Mouse (Mus musculus): Measurements from ENCODE around the gene Grwd1. TPM values are rescaled to one million over a fixed set of nuclear protein-coding genes. Genes with fewer than 3 reads are reported as not detected.

The Grwd1 gene
- polyA plus RNA-seq, 1 experiment = not detected

DNA sequence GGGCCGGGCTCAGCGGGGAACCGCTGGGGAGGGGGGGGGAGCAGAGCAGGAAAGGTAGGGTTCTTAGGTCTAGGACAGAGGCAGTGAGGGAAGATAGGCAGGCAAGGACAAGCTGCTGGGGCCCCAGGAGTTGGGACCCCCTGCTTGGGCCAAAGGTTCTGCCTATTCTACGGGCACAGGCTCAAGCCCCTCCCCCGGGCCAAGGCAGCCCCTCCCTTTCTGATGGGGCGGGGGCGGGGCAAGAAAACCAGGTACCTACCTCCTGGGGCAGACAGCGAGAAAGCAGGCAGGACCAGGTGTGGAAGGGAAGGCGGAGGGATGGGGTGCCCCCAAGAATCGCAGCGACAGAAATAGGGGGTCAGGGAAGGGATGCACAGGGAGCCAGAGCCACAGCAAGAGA, 22.3 kb downstream of the Grwd1 start:
- H3K4me1 ChIP-seq (ENCODE audit: control insufficient read depth, insufficient read depth, low read length) = peaks cover 10% of the 10 kb centered on the region
- 38% methylated on average over 11 of the region's 11 CpGs for WGBS
- H3K27ac ChIP-seq (ENCODE audit: insufficient read depth, low read depth, low read length) = no peak overlapping the region
- no peak for TF ChIP-seq CTCF (IDR thresholded peaks at IDR 0.05; ENCODE audit: insufficient read depth, low read depth, low read length)
- no peak; the same call in 1 of the 2 replicates for TF ChIP-seq POLR2A (IDR thresholded peaks at IDR 0.05; ENCODE audit: insufficient read depth, low read depth, low read length)
- no peak overlapping the region for H3K4me3 ChIP-seq (ENCODE audit: insufficient read depth, low read depth, low read length)

DNA sequence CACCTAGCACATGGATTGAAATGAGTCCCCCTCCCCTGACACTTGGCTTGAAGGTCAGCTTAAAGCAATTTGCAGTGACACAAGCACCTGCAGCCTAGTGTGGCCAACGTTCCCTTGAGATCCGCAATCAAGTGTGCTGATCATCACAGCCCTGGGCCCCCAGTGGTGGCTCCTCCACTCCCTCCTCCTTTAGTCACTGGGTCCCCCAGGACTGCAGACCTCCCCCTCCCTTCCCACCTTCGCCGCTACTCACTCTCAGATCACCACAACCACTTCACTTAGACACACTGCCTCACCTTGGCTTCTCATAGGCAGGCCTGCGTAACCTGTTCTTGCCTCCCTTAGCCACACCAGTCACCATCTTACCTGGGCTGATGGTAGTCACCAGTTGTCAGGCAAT, 24.8 kb downstream of the Grwd1 start:
- Histone ChIP-seq H3K4me3 (ENCODE audit: insufficient read depth, low read depth, low read length) (no peak overlapping the region), H3K4me1 (ENCODE audit: control insufficient read depth, insufficient read depth, low read length) (peaks cover 5% of the 10 kb centered on the region), H3K27ac (ENCODE audit: insufficient read depth, low read depth, low read length) (no peak overlapping the region)
- 61% methylated on average over 5 of the region's 5 CpGs for WGBS
- TF ChIP-seq CTCF (IDR thresholded peaks at IDR 0.05; ENCODE audit: insufficient read depth, low read depth, low read length) (no peak), POLR2A (IDR thresholded peaks at IDR 0.05; ENCODE audit: insufficient read depth, low read depth, low read length) (no peak)

DNA sequence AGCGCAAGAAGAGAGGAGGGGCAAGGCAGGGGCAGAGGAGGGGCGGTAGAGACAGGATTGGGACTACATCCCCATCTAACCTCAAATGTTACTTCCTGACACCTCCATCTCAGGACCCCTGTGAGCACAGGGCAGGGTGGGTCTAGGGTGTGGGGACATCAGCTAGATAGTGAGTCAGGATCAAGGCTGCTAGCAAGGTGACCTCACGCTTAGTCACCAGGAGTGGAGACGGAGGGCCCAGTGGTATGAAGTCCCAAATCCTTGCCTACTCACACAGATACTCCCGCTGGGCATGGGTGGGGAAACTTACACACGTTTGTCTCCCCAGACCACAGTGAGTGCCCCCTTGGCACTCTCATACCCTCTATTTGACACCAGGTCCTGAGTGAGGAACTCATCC, 28.2 kb downstream of the Grwd1 start:
- WGBS = 67% methylated on average over 6 of the region's 6 CpGs
- Histone ChIP-seq H3K4me1 (ENCODE audit: control insufficient read depth, insufficient read depth, low read length) (peaks cover 17% of the 10 kb centered on the region), H3K27ac (ENCODE audit: insufficient read depth, low read depth, low read length) (no peak overlapping the region), H3K4me3 (ENCODE audit: insufficient read depth, low read depth, low read length) (no peak overlapping the region)
- no peak for TF ChIP-seq POLR2A (IDR thresholded peaks at IDR 0.05; ENCODE audit: insufficient read depth, low read depth, low read length)
- no peak for TF ChIP-seq CTCF (IDR thresholded peaks at IDR 0.05; ENCODE audit: insufficient read depth, low read depth, low read length)

DNA sequence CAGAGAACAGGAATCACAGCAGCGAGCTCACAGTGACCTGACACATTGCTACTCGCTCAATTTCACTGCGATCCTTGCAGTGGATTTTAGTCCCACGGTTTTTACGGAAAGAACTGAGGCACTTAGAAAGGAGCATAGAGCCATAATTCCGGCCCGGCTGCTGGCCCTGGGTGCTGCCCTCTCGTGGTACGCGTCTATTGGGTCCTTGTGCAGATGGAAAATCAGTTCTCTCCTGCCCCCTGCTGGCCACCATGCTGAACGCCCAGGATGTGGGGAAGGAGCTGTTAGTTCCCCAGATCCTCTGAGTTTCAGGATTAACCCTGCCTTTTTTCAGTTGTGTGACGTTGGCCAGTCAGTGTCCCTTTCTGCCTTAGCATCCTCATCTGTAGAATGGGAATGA, 29.4 kb downstream of the Grwd1 start:
- WGBS = under 1% methylated on average over 12 of the region's 12 CpGs
- Histone ChIP-seq H3K4me1 (ENCODE audit: control insufficient read depth, insufficient read depth, low read length) (peaks cover 25% of the 10 kb centered on the region), H3K4me3 (ENCODE audit: insufficient read depth, low read depth, low read length) (no peak overlapping the region), H3K27ac (ENCODE audit: insufficient read depth, low read depth, low read length) (no peak overlapping the region)
- peak; percentile 100 for TF ChIP-seq CTCF (IDR thresholded peaks at IDR 0.05; ENCODE audit: insufficient read depth, low read depth, low read length)
- TF ChIP-seq POLR2A (IDR thresholded peaks at IDR 0.05; ENCODE audit: insufficient read depth, low read depth, low read length) = no peak

DNA sequence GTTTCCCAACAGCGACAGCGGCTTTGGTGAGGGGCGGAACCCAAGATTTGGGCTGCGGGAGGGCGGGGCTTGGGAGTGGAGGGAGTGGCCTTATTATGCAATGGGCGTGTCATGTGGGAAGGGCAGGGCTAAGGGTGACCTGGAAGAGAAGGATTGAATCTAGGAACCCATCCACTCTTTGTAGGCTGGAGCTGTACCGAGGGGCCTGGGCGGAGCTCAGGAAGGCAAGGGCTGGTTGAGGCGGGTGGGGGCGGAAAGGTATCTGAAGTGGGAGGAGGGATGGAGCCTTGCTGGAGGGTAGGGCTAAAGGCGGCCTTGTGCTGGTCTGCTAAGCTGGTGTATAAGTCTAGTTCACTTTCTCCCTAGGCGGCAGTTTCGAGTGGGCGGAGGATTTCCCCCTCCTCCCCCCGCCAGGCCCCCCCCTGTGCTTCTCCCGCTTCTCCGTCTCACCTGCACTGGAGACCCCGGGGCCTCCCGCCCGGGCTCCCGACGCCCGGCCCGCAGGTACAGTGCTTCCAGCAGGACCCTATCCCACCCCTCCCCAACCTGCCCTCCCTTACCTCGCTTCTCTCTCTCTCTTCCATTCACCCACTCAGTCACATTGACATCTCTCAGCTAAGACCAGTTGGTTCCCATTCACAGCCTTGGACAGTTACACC, 30.1 kb downstream of the Grwd1 start:
- whole genome bisulfite sequencing = 33% methylated on average over 25 of the region's 25 CpGs
- Histone ChIP-seq H3K4me1 (ENCODE audit: control insufficient read depth, insufficient read depth, low read length) (peaks cover 25% of the 10 kb centered on the region), H3K4me3 (ENCODE audit: insufficient read depth, low read depth, low read length) (no peak overlapping the region), H3K27ac (ENCODE audit: insufficient read depth, low read depth, low read length) (no peak overlapping the region)
- TF ChIP-seq POLR2A (IDR thresholded peaks at IDR 0.05; ENCODE audit: insufficient read depth, low read depth, low read length) (no peak), CTCF (IDR thresholded peaks at IDR 0.05; ENCODE audit: insufficient read depth, low read depth, low read length) (no peak)

DNA sequence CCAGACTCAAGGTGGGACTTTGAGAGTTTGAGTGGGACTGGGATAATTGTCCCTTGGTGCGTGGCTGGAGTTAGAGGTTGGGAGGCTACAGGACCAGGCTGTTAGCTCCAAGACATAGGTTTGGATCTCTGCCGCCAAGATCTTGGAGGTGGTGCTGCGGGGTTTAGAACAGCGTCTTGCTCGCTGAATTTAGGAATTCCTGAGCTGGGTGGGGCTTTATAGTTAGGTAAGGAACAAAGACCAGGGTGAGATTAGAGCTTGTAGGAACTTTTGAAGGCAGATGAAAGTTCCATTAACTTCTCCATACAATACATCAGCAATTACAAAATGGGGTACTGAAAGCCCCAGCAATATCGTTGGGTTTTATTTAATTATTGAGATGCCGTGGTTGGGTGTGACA, 30.7 kb downstream of the Grwd1 start:
- WGBS = 58% methylated on average over 7 of the region's 7 CpGs
- no peak overlapping the region for H3K27ac ChIP-seq (ENCODE audit: insufficient read depth, low read depth, low read length)

DNA sequence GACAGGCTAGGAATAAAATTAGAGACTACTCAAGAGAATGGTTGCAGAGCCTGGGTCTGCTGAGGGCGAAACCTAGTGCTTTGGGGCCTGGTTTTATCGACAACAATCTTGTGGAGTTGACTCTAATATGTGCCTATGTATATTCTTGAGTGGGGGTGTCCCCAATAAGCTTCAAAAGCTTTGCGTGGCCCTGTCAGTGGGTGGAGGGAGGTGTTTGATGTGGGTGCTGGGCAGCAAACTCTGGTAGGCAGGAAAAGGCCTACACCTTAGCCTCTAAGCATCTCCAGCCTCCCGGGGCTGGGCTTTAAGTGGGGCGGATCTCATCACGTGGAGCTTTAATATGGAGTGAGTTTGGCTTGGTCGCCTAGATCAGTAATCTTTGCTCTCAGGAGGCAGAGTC, 31.8 kb downstream of the Grwd1 start:
- Histone ChIP-seq H3K4me3 (ENCODE audit: insufficient read depth, low read depth, low read length) (no peak overlapping the region), H3K4me1 (ENCODE audit: control insufficient read depth, insufficient read depth, low read length) (peaks cover 25% of the 10 kb centered on the region), H3K27ac (ENCODE audit: insufficient read depth, low read depth, low read length) (no peak overlapping the region)
- TF ChIP-seq POLR2A (IDR thresholded peaks at IDR 0.05; ENCODE audit: insufficient read depth, low read depth, low read length) = no peak
- TF ChIP-seq CTCF (IDR thresholded peaks at IDR 0.05; ENCODE audit: insufficient read depth, low read depth, low read length) = no peak
- WGBS = 31% methylated on average over 7 of the region's 7 CpGs

More for the DNA sequence above, 30.7 kb downstream of the Grwd1 start:
- Histone ChIP-seq H3K4me3 (ENCODE audit: insufficient read depth, low read depth, low read length) (no peak overlapping the region), H3K4me1 (ENCODE audit: control insufficient read depth, insufficient read depth, low read length) (peaks cover 25% of the 10 kb centered on the region)
- TF ChIP-seq CTCF (IDR thresholded peaks at IDR 0.05; ENCODE audit: insufficient read depth, low read depth, low read length) (no peak), POLR2A (IDR thresholded peaks at IDR 0.05; ENCODE audit: insufficient read depth, low read depth, low read length) (no peak)

DNA sequence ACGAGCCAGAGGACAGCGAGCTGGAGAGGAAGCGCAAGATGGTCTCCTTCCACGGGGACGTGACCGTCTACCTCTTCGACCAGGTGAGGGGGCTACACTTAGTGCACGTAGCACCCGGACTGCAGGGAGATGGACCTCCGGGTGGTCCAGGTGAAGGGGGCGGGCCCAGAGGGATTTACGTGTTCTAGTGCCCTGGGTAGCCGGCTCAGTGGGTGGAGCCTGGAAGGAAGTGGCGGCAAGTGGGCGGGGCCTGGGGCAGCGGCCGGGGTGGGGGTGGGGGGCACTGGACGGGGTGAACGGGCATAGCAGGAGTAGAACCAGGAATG, 32.3 kb downstream of the Grwd1 start:
- peaks cover 25% of the 10 kb centered on the region for H3K4me1 ChIP-seq (ENCODE audit: control insufficient read depth, insufficient read depth, low read length)
- TF ChIP-seq POLR2A (IDR thresholded peaks at IDR 0.05; ENCODE audit: insufficient read depth, low read depth, low read length) (no peak), CTCF (IDR thresholded peaks at IDR 0.05; ENCODE audit: insufficient read depth, low read depth, low read length) (no peak)
- WGBS = 11% methylated on average over 19 of the region's 19 CpGs
- no peak overlapping the region for H3K4me3 ChIP-seq (ENCODE audit: insufficient read depth, low read depth, low read length)
- H3K27ac ChIP-seq (ENCODE audit: insufficient read depth, low read depth, low read length) = no peak overlapping the region

DNA sequence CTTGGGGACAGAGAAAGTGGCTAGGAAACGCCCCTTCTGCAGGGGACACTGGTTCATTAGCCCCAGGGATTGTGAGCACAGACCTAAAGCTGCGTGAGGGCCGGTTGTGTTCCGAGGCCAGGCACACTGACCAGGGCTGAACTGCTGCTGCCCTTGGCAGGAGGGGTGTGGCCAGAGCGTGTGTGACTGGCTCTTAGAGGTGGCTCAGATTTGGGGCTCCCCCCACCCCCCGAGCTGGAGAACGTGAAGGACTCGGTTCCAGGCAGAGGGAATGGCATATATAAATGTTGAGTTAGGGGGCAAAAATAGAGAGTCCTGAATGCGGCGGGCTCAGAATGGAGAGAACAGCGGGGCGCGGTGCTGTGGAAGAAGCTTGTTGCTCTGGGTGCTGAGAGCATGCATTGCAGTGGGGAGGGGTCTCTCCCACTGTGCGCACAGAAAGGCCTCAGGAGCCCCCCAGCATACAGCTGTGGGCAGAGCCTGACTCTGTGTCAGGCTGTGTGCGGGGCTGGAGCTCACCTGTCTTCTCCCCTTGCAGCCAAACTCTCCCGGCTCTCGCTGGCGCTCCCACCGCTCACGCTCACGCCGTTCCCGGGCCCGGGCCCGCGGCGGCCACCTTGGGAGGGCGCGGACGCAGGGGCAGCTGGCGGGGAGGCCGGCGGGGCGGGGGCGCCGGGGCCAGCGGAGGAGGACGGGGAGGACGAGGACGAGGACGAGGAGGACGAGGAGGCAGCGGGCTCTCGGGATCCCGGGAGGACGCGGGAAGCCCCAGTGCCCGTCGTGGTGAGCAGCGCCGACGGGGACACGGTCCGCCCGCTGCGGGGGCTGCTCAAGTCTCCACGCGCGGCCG, 32.9 kb downstream of the Grwd1 start:
- H3K4me1 ChIP-seq (ENCODE audit: control insufficient read depth, insufficient read depth, low read length) = peaks cover 25% of the 10 kb centered on the region
- no peak overlapping the region for H3K4me3 ChIP-seq (ENCODE audit: insufficient read depth, low read depth, low read length)
- TF ChIP-seq CTCF (IDR thresholded peaks at IDR 0.05; ENCODE audit: insufficient read depth, low read depth, low read length) = no peak
- TF ChIP-seq POLR2A (IDR thresholded peaks at IDR 0.05; ENCODE audit: insufficient read depth, low read depth, low read length) = no peak
- 16% methylated on average over 60 of the region's 60 CpGs for WGBS
- no peak overlapping the region for H3K27ac ChIP-seq (ENCODE audit: insufficient read depth, low read depth, low read length)
